Mouse (Mus musculus) heart, embryonic 11.5 days (tissue): Measurements from ENCODE around the gene Pde4d. TPM values are rescaled to one million over a fixed set of nuclear protein-coding genes. Genes with fewer than 3 reads are reported as not detected.

ENCODE experiments used
- ATAC-seq: fragments of 200-750 bp; cut with Nextera tagmentation; replicated peaks from 2 replicates; pipeline ENCODE4 v1.8.0; 2017; ENCODE audit warnings: moderate library complexity; ENCODE audit not compliant: insufficient number of reproducible peaks, low FRiP score, low TSS enrichment
- H3K27ac ChIP-seq: fragments of 300-500 bp; sonication (generic); 2 replicates; pipeline ENCODE4 v1.5.1; 2014; ENCODE audit warnings: mild to moderate bottlenecking, low read depth, low read length
- H3K27me3 ChIP-seq: fragments of 300-500 bp; sonication (generic); 2 replicates; pipeline ENCODE4 v1.6.1; 2014; ENCODE audit warnings: mild to moderate bottlenecking, low read length, mixed read lengths; ENCODE audit not compliant: control insufficient read depth, insufficient read depth
- H3K36me3 ChIP-seq: fragments of 300-500 bp; sonication (generic); 2 replicates; pipeline ENCODE4 v1.6.1; 2014; ENCODE audit warnings: mild to moderate bottlenecking, low read length, moderate library complexity, mixed read lengths; ENCODE audit not compliant: control insufficient read depth, insufficient read depth
- H3K4me1 ChIP-seq: fragments of 300-500 bp; sonication (generic); 2 replicates; pipeline ENCODE4 v1.6.1; 2014; ENCODE audit warnings: low read length; ENCODE audit not compliant: control insufficient read depth, insufficient read depth
- H3K4me2 ChIP-seq: fragments of 300-500 bp; sonication (generic); 2 replicates; pipeline ENCODE4 v1.6.1; 2014; ENCODE audit warnings: mild to moderate bottlenecking, moderate library complexity
- H3K4me3 ChIP-seq: fragments of 300-500 bp; sonication (generic); 2 replicates; pipeline ENCODE4 v1.5.1; 2014; ENCODE audit warnings: low read depth, low read length
- H3K9ac ChIP-seq: fragments of 300-500 bp; sonication (generic); 2 replicates; pipeline ENCODE4 v1.6.1; 2014; ENCODE audit warnings: mild to moderate bottlenecking, low read depth, low read length, moderate library complexity
- H3K9me3 ChIP-seq: fragments of 300-500 bp; sonication (generic); replicated peaks from 2 replicates; pipeline ENCODE4 v1.6.1; 2016; ENCODE audit warnings: low read length; ENCODE audit not compliant: control insufficient read depth
- WGBS: fragments of 180-500 bp; shearing (Covaris S2); extraction: QIAGEN DNeasy Blood & Tissue Kit; methylation state at CpG from one replicate; pipeline ENCODE4 v1.1.7; 2014; ENCODE audit not compliant: insufficient replicate concordance; 5-methylcytosine and 5-hydroxymethylcytosine counted together
- polyA plus RNA-seq: library from polyadenylated mRNA; unstranded; fragments of >200 nt; fragmentation: Nextera tagmentation; extraction: Ambion mirVana; gene quantifications from 2 replicates; pipeline ENCODE4 v1.2.1, GENCODE M21; 2014

The Pde4d gene
- polyA plus RNA-seq, 1 experiment from 2014 or later: 27.8 TPM

DNA sequence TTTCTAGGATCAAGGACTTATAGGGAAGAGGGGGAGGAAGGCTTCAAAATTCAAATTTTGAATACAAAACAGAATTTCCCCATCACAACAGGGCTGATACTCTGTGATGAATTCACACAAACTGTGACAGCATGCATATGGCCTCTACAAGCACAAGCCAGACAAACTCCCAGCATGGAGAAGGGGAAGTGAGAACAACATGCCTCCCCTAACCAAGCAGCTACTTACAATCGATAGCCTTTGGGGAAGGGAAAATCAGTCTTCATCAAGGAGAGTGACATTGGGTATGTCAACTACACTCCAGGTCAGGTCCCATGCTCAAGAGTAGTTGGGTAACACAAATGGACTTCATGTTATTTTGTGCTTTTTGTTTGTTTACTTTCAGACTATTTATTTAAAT, 83.1 kb downstream of the Pde4d start:
- H3K9ac ChIP-seq: no peak overlapping the region
- no peaks in the 10 kb centered on the region for H3K9me3 ChIP-seq
- no peaks in the 10 kb centered on the region for H3K36me3 ChIP-seq
- no peak overlapping the region for H3K4me2 ChIP-seq
- WGBS: 86% methylated on average over 1 of the region's 1 CpGs
- no peak overlapping the region for H3K27ac ChIP-seq
- H3K27me3 ChIP-seq: no peaks in the 10 kb centered on the region
- no peaks in the 10 kb centered on the region for H3K4me1 ChIP-seq
- no peak overlapping the region for H3K4me3 ChIP-seq
- no peak for ATAC-seq

GRCm38 (mm10) chr13:108536436-108536835, 86.7 kb downstream of the Pde4d start:
- Histone ChIP-seq H3K4me3 (no peak overlapping the region), H3K4me1 (no peaks in the 10 kb centered on the region), H3K9ac (no peak overlapping the region), H3K4me2 (no peak overlapping the region), H3K36me3 (no peaks in the 10 kb centered on the region), H3K27me3 (no peaks in the 10 kb centered on the region), H3K27ac (no peak overlapping the region), H3K9me3 (no peaks in the 10 kb centered on the region)
- WGBS: 26% methylated on average over 4 of the region's 4 CpGs
- ATAC-seq: no peak

DNA sequence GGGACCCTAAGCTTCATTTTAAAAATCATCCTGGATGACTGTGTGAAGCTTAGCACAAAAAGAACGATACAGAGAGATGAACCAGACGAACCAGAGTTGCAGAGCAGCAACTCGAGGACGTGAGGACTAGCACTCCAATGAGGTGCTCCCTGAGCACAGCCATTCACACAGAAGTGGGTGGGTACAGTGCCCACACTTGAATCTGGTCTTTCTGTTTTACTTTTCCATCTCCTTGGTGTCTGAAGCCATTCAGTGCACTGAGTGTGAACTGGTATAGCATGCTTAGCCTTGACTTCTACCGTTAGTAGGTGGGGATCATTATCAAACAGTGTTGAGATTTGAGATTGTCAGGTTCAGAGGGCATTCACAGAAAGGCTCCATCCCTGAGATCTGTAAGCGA, 87.2 kb downstream of the Pde4d start:
- H3K36me3 ChIP-seq: no peaks in the 10 kb centered on the region
- WGBS: 73% methylated on average over 6 of the region's 6 CpGs
- no peak for ATAC-seq
- H3K27me3 ChIP-seq: no peaks in the 10 kb centered on the region
- H3K27ac ChIP-seq: no peak overlapping the region
- H3K4me3 ChIP-seq: no peak overlapping the region
- H3K9ac ChIP-seq: no peak overlapping the region
- H3K4me2 ChIP-seq: no peak overlapping the region
- no peaks in the 10 kb centered on the region for H3K4me1 ChIP-seq
- H3K9me3 ChIP-seq: no peaks in the 10 kb centered on the region

- H3K4me1 ChIP-seq: no peaks in the 10 kb centered on the region
- no peaks in the 10 kb centered on the region for H3K9me3 ChIP-seq
- H3K27me3 ChIP-seq: no peaks in the 10 kb centered on the region
- ATAC-seq: no peak
- H3K4me2 ChIP-seq: no peak overlapping the region
- WGBS: 71% methylated on average over 1 of the region's 1 CpGs
- H3K9ac ChIP-seq: no peak overlapping the region
- H3K36me3 ChIP-seq: no peaks in the 10 kb centered on the region
- no peak overlapping the region for H3K27ac ChIP-seq
- no peak overlapping the region for H3K4me3 ChIP-seq
Observed at GRCm38 (mm10) chr13:108538760-108539369, 89.1 kb downstream of the Pde4d start.

- no peaks in the 10 kb centered on the region for H3K27me3 ChIP-seq
- H3K4me1 ChIP-seq: no peaks in the 10 kb centered on the region
- 78% methylated on average over 3 of the region's 3 CpGs for WGBS
- no peak overlapping the region for H3K4me3 ChIP-seq
- no peaks in the 10 kb centered on the region for H3K36me3 ChIP-seq
- no peak overlapping the region for H3K4me2 ChIP-seq
- H3K9me3 ChIP-seq: no peaks in the 10 kb centered on the region
- H3K27ac ChIP-seq: no peak overlapping the region
- H3K9ac ChIP-seq: no peak overlapping the region
- no peak for ATAC-seq
Observed at GRCm38 (mm10) chr13:108541488-108541887, 91.7 kb downstream of the Pde4d start.

- WGBS: 80% methylated on average over 5 of the region's 5 CpGs
- Histone ChIP-seq H3K36me3 (no peaks in the 10 kb centered on the region), H3K27ac (no peak overlapping the region), H3K4me2 (no peak overlapping the region), H3K4me1 (no peaks in the 10 kb centered on the region), H3K9me3 (no peaks in the 10 kb centered on the region), H3K27me3 (no peaks in the 10 kb centered on the region), H3K4me3 (no peak overlapping the region), H3K9ac (no peak overlapping the region)
- ATAC-seq: no peak
Observed at GRCm38 (mm10) chr13:108542342-108542761, 92.6 kb downstream of the Pde4d start.

DNA sequence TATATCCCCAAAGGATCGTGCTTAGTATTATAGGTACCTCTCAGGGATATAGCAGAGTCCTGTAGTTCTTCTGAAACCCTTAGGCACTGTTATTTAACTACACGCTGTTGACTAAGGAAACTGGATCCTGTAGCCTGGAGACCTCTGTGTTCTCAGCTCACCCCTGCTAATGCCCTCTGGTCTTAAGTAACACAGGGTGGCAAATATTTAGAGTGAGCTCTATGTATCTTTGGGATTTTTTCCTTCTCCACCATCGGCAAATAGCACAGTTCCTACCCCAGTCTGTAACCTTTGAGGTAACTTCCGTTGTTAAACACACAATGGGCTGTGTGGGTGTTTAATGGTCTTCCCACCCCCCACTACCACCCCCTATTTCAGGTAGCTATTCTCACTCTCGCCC, 102.5 kb downstream of the Pde4d start:
- H3K4me2 ChIP-seq: no peak overlapping the region
- no peaks in the 10 kb centered on the region for H3K36me3 ChIP-seq
- no peak overlapping the region for H3K4me3 ChIP-seq
- no peaks in the 10 kb centered on the region for H3K9me3 ChIP-seq
- no peak overlapping the region for H3K9ac ChIP-seq
- no peaks in the 10 kb centered on the region for H3K4me1 ChIP-seq
- 72% methylated on average over 5 of the region's 5 CpGs for WGBS
- no peaks in the 10 kb centered on the region for H3K27me3 ChIP-seq
- no peak for ATAC-seq
- H3K27ac ChIP-seq: no peak overlapping the region

DNA sequence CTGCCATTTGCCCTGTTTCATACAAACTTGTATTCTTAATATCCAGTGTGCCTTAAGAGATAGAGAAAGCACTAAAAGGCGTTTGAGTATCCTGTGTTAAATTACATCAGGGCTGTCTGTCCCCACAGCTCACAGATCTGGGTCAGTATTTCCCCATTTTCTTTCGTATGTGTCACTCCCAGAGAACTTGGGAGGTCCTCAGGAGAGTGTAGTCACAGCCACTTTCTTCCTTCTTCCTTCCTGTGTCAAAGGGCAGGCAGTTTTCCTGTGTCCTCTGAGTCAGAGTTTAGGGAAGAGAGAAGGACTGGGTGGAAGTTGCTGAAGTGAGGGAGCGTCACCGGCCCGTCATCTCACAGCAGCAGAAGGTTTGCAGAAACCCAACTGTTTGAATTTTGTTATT, 103.2 kb downstream of the Pde4d start:
- no peaks in the 10 kb centered on the region for H3K36me3 ChIP-seq
- H3K9me3 ChIP-seq: no peaks in the 10 kb centered on the region
- H3K4me3 ChIP-seq: no peak overlapping the region
- no peak overlapping the region for H3K9ac ChIP-seq
- no peak for ATAC-seq
- no peak overlapping the region for H3K4me2 ChIP-seq
- no peaks in the 10 kb centered on the region for H3K4me1 ChIP-seq
- H3K27ac ChIP-seq: no peak overlapping the region
- WGBS: 52% methylated on average over 5 of the region's 5 CpGs
- no peaks in the 10 kb centered on the region for H3K27me3 ChIP-seq

- Histone ChIP-seq H3K4me2 (no peak overlapping the region), H3K9me3 (no peaks in the 10 kb centered on the region)
- no peak for ATAC-seq
Observed at GRCm38 (mm10) chr13:108554901-108555300, 105.2 kb downstream of the Pde4d start.

More at GRCm38 (mm10) chr13:108554901-108555300, 105.2 kb downstream of the Pde4d start:
- Histone ChIP-seq H3K4me1 (no peaks in the 10 kb centered on the region), H3K4me3 (no peak overlapping the region), H3K27me3 (no peaks in the 10 kb centered on the region), H3K27ac (no peak overlapping the region), H3K36me3 (no peaks in the 10 kb centered on the region), H3K9ac (no peak overlapping the region)
